Mouse (Mus musculus) heart, embryonic 15.5 days (tissue): ENCODE data around the gene Ankrd7. TPM values are rescaled to one million over a fixed set of nuclear protein-coding genes. Genes with fewer than 3 reads are reported as not detected.
"Not testable (repeated sequence)": the region's sequence is repeated elsewhere in the genome, so short reads cannot be mapped to it uniquely, and the experiment has no call there.

Experiments used
- ATAC-seq: fragments of 200-750 bp; cut with Nextera tagmentation; replicated peaks from 2 replicates; pipeline ENCODE4 v1.8.0; 2017; ENCODE audit warnings: low read depth, moderate TSS enrichment; ENCODE audit not compliant: insufficient number of reproducible peaks, insufficient read depth, low FRiP score
- H3K27ac ChIP-seq: fragments of 300-500 bp; sonication (generic); 2 replicates; pipeline ENCODE4 v1.5.1; 2015; ENCODE audit warnings: mild to moderate bottlenecking, inconsistent platforms
- H3K27me3 ChIP-seq: fragments of 300-500 bp; sonication (generic); 2 replicates; pipeline ENCODE4 v1.6.1; 2015; ENCODE audit warnings: inconsistent platforms
- H3K36me3 ChIP-seq: fragments of 300-500 bp; sonication (generic); 2 replicates; pipeline ENCODE4 v1.6.1; 2015; ENCODE audit warnings: mild to moderate bottlenecking, inconsistent platforms
- H3K4me1 ChIP-seq: fragments of 300-500 bp; sonication (generic); replicated peaks from 2 replicates; pipeline ENCODE4 v1.6.1; 2015; ENCODE audit warnings: inconsistent platforms
- H3K4me2 ChIP-seq: fragments of 300-500 bp; sonication (generic); 2 replicates; pipeline ENCODE4 v1.6.1; 2015; ENCODE audit warnings: inconsistent platforms, mild to moderate bottlenecking, moderate library complexity
- H3K4me3 ChIP-seq: fragments of 300-500 bp; sonication (generic); 2 replicates; pipeline ENCODE4 v1.5.1; 2015; ENCODE audit warnings: mild to moderate bottlenecking, inconsistent platforms
- H3K9ac ChIP-seq: fragments of 300-500 bp; sonication (generic); 2 replicates; pipeline ENCODE4 v1.6.1; 2015; ENCODE audit warnings: mild to moderate bottlenecking, inconsistent platforms
- H3K9me3 ChIP-seq: fragments of 300-500 bp; sonication (generic); replicated peaks from 2 replicates; pipeline ENCODE4 v1.6.1; 2016; ENCODE audit warnings: inconsistent platforms
- WGBS: fragments of 180-500 bp; shearing (Covaris S2); methylation state at CpG from one replicate; pipeline ENCODE4 v1.1.7; 2015; ENCODE audit warnings: mixed read lengths; 5-methylcytosine and 5-hydroxymethylcytosine counted together
- polyA plus RNA-seq: library from polyadenylated mRNA; unstranded; fragments of >200 nt; fragmentation: Nextera tagmentation; extraction: Ambion mirVana; gene quantifications from 2 replicates; pipeline ENCODE4 v1.2.1, GENCODE M21; 2015

Gene Ankrd7
- not detected in 2 replicates for polyA plus RNA-seq

DNA sequence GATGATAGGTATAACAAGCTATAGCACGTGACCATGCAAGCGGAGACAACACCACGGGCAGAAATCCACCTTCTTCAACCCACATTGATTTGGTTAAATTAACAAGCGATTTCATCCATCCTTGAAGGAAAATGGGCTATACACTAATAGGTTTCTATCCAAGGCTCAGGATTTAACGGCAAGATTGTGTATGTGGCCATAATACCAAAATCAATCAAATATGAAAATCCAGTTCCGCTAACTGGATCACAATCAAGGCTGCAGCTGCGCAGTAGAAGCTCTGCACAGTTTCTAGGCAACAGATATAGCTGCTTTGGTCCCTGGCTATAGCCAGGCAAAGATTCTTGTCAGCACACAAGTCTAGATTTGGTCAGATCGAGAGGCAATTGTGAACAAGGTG, at the start of gene Ankrd7:
TSS of gene Ankrd7 (plus strand) at position 301 of the 400 bp plus-strand sequence.
- no peaks in the 10 kb centered on the region for H3K9me3 ChIP-seq
- H3K4me1 ChIP-seq = no peaks in the 10 kb centered on the region
- H3K36me3 ChIP-seq = no peaks in the 10 kb centered on the region
- no peak within 1 kb of the TSS for H3K9ac ChIP-seq
- no peak within 1 kb of the TSS for H3K4me2 ChIP-seq
- WGBS = 90% methylated on average over 8 of the region's 8 CpGs
- no peak within 1 kb of the TSS for H3K27ac ChIP-seq
- no peaks in the 10 kb centered on the region for H3K27me3 ChIP-seq
- H3K4me3 ChIP-seq = no peak within 1 kb of the TSS
- ATAC-seq = no peak

DNA sequence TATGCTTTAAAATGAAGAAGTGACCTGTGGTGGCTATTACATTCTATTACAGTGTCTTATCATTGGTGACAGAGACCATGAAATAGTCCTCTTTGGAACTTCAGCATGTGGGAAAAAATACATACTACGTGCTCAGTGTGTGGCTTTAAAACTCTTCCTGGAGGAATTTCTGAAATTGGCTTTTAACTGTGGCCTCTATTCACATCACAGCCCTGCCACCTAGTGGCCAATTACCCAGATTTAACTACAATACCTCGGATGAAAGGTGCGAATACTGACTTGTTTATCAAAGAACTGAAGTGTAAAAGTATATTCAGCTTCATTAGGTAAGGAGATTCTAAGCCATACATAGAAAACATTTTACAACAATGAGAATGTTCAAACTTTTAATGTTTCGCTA, 46.8 kb upstream of the Ankrd7 start:
- no peak for ATAC-seq

DNA sequence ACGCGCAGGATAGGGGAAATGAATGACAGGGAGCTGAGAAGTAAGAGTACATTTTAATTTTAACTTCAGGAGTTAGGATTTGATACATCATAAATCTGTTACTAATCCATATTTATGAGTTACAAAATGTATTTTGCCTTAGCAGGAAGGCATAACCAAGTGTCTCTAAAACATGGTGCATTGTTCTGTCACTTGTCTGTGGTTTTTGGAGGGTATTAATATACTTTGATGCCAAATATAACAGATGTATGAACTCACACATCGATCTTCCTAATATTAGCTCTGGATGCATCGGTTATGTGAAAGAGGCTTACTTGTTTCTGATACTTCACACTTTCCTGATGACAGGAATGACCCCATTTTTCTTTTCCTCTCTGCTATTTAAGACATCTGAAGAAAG, 45.9 kb upstream of the Ankrd7 start:
- H3K36me3 ChIP-seq = no peaks in the 10 kb centered on the region
- H3K9me3 ChIP-seq = no peaks in the 10 kb centered on the region
- no peak for ATAC-seq
- H3K4me1 ChIP-seq = no peaks in the 10 kb centered on the region
- H3K27me3 ChIP-seq = no peaks in the 10 kb centered on the region
- no peak overlapping the region for H3K4me2 ChIP-seq
- 64% methylated on average over 4 of the region's 4 CpGs for WGBS
- no peak overlapping the region for H3K4me3 ChIP-seq
- no peak overlapping the region for H3K27ac ChIP-seq
- no peak overlapping the region for H3K9ac ChIP-seq

More for the DNA sequence above, 46.8 kb upstream of the Ankrd7 start:
- WGBS = 13% methylated on average over 4 of the region's 4 CpGs
- no peaks in the 10 kb centered on the region for H3K9me3 ChIP-seq
- no peak overlapping the region for H3K9ac ChIP-seq
- no peak overlapping the region for H3K4me3 ChIP-seq
- H3K4me2 ChIP-seq = no peak overlapping the region
- H3K27me3 ChIP-seq = no peaks in the 10 kb centered on the region
- no peaks in the 10 kb centered on the region for H3K4me1 ChIP-seq
- no peak overlapping the region for H3K27ac ChIP-seq
- no peaks in the 10 kb centered on the region for H3K36me3 ChIP-seq

DNA sequence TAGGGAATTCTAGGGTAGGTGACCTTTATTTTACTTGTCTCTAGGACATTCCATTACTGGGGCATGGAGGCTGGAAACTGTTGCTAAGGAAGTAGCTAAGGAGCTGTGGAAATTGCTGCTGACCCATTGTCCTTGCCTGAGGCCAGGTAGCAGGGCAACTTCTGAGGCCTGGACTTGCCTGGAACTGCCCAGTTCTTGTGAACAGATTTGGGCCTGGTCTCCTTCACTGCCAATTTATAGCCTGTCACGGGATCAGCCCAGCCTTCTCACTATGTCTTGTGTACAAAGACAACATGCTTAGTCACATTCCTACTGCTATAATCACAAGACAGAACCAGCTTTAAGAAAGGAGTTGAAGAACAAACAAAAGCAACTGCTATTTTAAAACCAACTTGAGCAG, 43.3 kb upstream of the Ankrd7 start:
- H3K4me1 ChIP-seq = no peaks in the 10 kb centered on the region
- no peak for ATAC-seq

DNA sequence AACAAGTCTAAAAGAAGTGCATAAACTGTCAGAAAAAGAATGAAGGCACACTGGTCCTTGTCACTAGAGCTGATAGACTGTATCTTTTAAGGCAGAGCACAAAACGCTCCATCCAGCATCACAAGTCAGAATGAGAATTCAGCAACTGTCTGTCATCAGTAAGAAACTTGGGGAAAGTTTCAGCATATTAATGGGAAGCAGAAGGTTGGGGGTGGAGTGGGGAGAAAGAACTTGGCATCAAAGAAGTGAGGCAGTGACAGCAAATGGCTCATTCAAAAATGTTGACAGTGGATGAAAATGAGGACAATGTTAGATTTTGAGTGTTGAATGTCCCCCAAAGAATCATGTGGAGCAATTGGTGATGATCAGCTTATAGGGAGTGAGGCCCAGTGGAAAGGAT, 33.2 kb upstream of the Ankrd7 start:
- WGBS = 55% methylated on average over 1 of the region's 1 CpGs
- ATAC-seq = no peak
- Histone ChIP-seq H3K4me1 (no peaks in the 10 kb centered on the region), H3K4me3 (no peak overlapping the region), H3K9ac (no peak overlapping the region), H3K4me2 (no peak overlapping the region), H3K36me3 (no peaks in the 10 kb centered on the region), H3K27ac (no peak overlapping the region), H3K27me3 (no peaks in the 10 kb centered on the region), H3K9me3 (no peaks in the 10 kb centered on the region)

More for the DNA sequence above, 43.3 kb upstream of the Ankrd7 start:
- Histone ChIP-seq H3K9me3 (no peaks in the 10 kb centered on the region), H3K27ac (no peak overlapping the region), H3K9ac (no peak overlapping the region), H3K36me3 (no peaks in the 10 kb centered on the region), H3K4me3 (no peak overlapping the region), H3K4me2 (no peak overlapping the region), H3K27me3 (no peaks in the 10 kb centered on the region)
- WGBS = 56% methylated on average over 1 of the region's 1 CpGs

GRCm38 (mm10) chr6:18844529-18844928, 21.6 kb upstream of the Ankrd7 start:
- H3K27me3 ChIP-seq, H3K36me3 ChIP-seq, H3K4me3 ChIP-seq, H3K27ac ChIP-seq, ATAC-seq, H3K4me2 ChIP-seq, H3K9ac ChIP-seq, H3K9me3 ChIP-seq, H3K4me1 ChIP-seq: not testable (repeated sequence)
- WGBS = 48% methylated on average over 6 of the region's 11 CpGs

GRCm38 (mm10) chr6:18845571-18845970, 20.5 kb upstream of the Ankrd7 start:
- Histone ChIP-seq H3K4me2 (peak overlapping the region; percentile 44), H3K4me3 (peak overlapping the region; percentile 24), H3K27ac (peak overlapping the region; percentile 27; the same call in 1 of the 2 replicates)
- H3K4me1 ChIP-seq, H3K9me3 ChIP-seq, ATAC-seq, H3K36me3 ChIP-seq, H3K27me3 ChIP-seq, H3K9ac ChIP-seq: not testable (repeated sequence)
- 18% methylated on average over 5 of the region's 7 CpGs for WGBS

- no peaks in the 10 kb centered on the region for H3K27me3 ChIP-seq
- WGBS = under 1% methylated on average over 37 of the region's 37 CpGs
- peak within 1 kb of the TSS; percentile 96 for H3K27ac ChIP-seq
- H3K4me3 ChIP-seq = peak within 1 kb of the TSS; percentile 99
- no peaks in the 10 kb centered on the region for H3K9me3 ChIP-seq
- H3K4me1 ChIP-seq = peaks cover 14% of the 10 kb centered on the region
- peak; percentile 100 for ATAC-seq
- peak within 1 kb of the TSS; percentile 68 for H3K4me2 ChIP-seq
- H3K9ac ChIP-seq = peak within 1 kb of the TSS; percentile 98
- H3K36me3 ChIP-seq = peaks cover 9% of the 10 kb centered on the region
Measured at GRCm38 (mm10) chr6:18848051-18848701, 17.9 kb upstream of the Ankrd7 start, which contains the start of gene Lsm8. Gene Lsm8 (plus strand): TSS chr6:18848579.

DNA sequence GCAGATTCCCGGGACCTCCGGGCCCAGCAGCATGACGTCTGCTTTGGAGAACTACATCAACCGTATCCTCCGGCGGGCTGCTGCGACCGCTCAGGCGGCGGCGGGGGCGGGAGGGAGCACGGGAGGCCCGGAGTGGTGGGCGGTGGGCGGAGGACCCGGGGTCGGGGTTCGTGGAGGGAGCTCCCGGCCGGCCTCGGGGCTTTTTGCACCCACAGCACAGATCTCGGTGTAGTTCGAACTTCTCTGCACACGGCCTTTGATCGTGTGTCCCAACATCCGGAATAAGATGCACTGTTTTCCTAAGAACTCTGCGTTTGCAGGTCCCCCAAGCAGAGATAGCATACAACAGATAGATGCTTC, 17.4 kb upstream of the Ankrd7 start:
- Histone ChIP-seq H3K27ac (peak overlapping the region; percentile 96), H3K4me1 (peaks cover 14% of the 10 kb centered on the region), H3K36me3 (peaks cover 13% of the 10 kb centered on the region), H3K4me3 (peak overlapping the region; percentile 99), H3K9me3 (no peaks in the 10 kb centered on the region), H3K27me3 (no peaks in the 10 kb centered on the region), H3K4me2 (peak overlapping the region; percentile 68), H3K9ac (peak overlapping the region; percentile 98)
- WGBS = 0% methylated on average over 28 of the region's 28 CpGs
- no peak; the same call in 1 of the 2 replicates for ATAC-seq

- peaks cover 29% of the 10 kb centered on the region for H3K36me3 ChIP-seq
- H3K4me2 ChIP-seq = no peak overlapping the region
- ATAC-seq = no peak
- H3K4me3 ChIP-seq = no peak overlapping the region
- H3K9ac ChIP-seq = no peak overlapping the region
- H3K27me3 ChIP-seq = no peaks in the 10 kb centered on the region
- no peaks in the 10 kb centered on the region for H3K9me3 ChIP-seq
- no peak overlapping the region for H3K27ac ChIP-seq
- H3K4me1 ChIP-seq = 0 out of 2 replicates have a peak, but pooled peaks cover 5% of the 10 kb centered on the region
Measured at GRCm38 (mm10) chr6:18855323-18855722, 10.8 kb upstream of the Ankrd7 start.

GRCm38 (mm10) chr6:18856487-18857078, 9.5 kb upstream of the Ankrd7 start:
- 94% methylated on average over 3 of the region's 3 CpGs for WGBS
- H3K9ac ChIP-seq = no peak overlapping the region

GRCm38 (mm10) chr6:18889030-18889429, 22.9 kb downstream of the Ankrd7 start:
- 63% methylated on average over 2 of the region's 2 CpGs for WGBS
- Histone ChIP-seq H3K9me3 (no peaks in the 10 kb centered on the region), H3K4me1 (no peaks in the 10 kb centered on the region), H3K4me3 (no peak overlapping the region), H3K9ac (no peak overlapping the region), H3K27me3 (no peaks in the 10 kb centered on the region), H3K36me3 (no peaks in the 10 kb centered on the region), H3K27ac (no peak overlapping the region), H3K4me2 (no peak overlapping the region)
- no peak for ATAC-seq

More at GRCm38 (mm10) chr6:18856487-18857078, 9.5 kb upstream of the Ankrd7 start:
- no peak overlapping the region for H3K4me2 ChIP-seq
- ATAC-seq = no peak
- H3K9me3 ChIP-seq = no peaks in the 10 kb centered on the region
- H3K27me3 ChIP-seq = no peaks in the 10 kb centered on the region
- no peak overlapping the region for H3K4me3 ChIP-seq
- no peaks in the 10 kb centered on the region for H3K4me1 ChIP-seq
- no peak overlapping the region for H3K27ac ChIP-seq
- H3K36me3 ChIP-seq = peaks cover 29% of the 10 kb centered on the region
